Mouse (Mus musculus) heart, adult 2 months (tissue): ENCODE results near the gene Ssbp1. TPM values are rescaled to one million over a fixed set of nuclear protein-coding genes. Genes with fewer than 3 reads are reported as not detected.

Source experiments
- DNase-seq, 2 experiments: peaks; one replicate each; pipeline ENCODE4 v3.0.0; 2021
- H3K27ac ChIP-seq: fragments of 200-600 bp; 2 replicates; pipeline ENCODE4 v1.8.1; 2022
- H3K27me3 ChIP-seq: fragments of 200-500 bp; 2 replicates; pipeline ENCODE4 v1.6.1; 2012; ENCODE audit warnings: mild to moderate bottlenecking, low read length, inconsistent platforms, mixed read lengths; ENCODE audit not compliant: control insufficient read depth, insufficient read depth
- H3K36me3 ChIP-seq: fragments of 200-500 bp; 2 replicates; pipeline ENCODE4 v1.6.1; 2012; ENCODE audit warnings: low read length, inconsistent platforms; ENCODE audit not compliant: control insufficient read depth, insufficient read depth
- H3K4me1 ChIP-seq: fragments of 200-500 bp; 2 replicates; pipeline ENCODE4 v1.6.1; 2011; ENCODE audit warnings: low read length; ENCODE audit not compliant: control insufficient read depth, insufficient read depth
- H3K4me3 ChIP-seq: fragments of 200-600 bp; 2 replicates; pipeline ENCODE4 v1.8.1; 2022
- H3K79me2 ChIP-seq: fragments of 200-500 bp; replicated peaks from 2 replicates; pipeline ENCODE4 v1.6.1; 2012; ENCODE audit warnings: mild to moderate bottlenecking, inconsistent platforms, low read length, moderate library complexity, mixed read lengths; ENCODE audit not compliant: control insufficient read depth, insufficient read depth
- H3K9ac ChIP-seq: fragments of 200-500 bp; 2 replicates; pipeline ENCODE4 v1.6.1; 2012; ENCODE audit warnings: low read depth, mild to moderate bottlenecking, control low read depth, inconsistent platforms, low read length, mixed read lengths
- CTCF ChIP-seq: fragments of 200-600 bp; IDR thresholded peaks from 2 replicates; pipeline ENCODE4 v1.8.1; 2022; ENCODE audit warnings: antibody characterized with exemption, mild to moderate bottlenecking, moderate library complexity
- EP300 ChIP-seq: fragments of 200-500 bp; IDR thresholded peaks from 2 replicates; pipeline ENCODE4 v1.6.1; 2011; ENCODE audit warnings: low read depth, low read length, control low read depth; ENCODE audit not compliant: insufficient read depth
- POLR2A ChIP-seq: fragments of 200-500 bp; IDR thresholded peaks from 2 replicates; pipeline ENCODE4 v1.6.1; 2011; ENCODE audit warnings: mild to moderate bottlenecking, low read depth, low read length, control low read depth; ENCODE audit not compliant: insufficient read depth
- WGBS: fragments of 180-500 bp; shearing (Covaris S2); methylation state at CpG from one replicate; pipeline ENCODE4 v1.1.7; 2018; 5-methylcytosine and 5-hydroxymethylcytosine counted together
- intact Hi-C: fragments of 180-260 bp; cut with DNase I; formaldehyde crosslinking; loops from one replicate; pipeline ENCODE4 v1.15.1; 2025
- long read RNA-seq: library from polyadenylated mRNA; stranded (forward); transcript quantifications from one replicate; pipeline ENCODE4 v2.0.0, GENCODE M21; 2021
- polyA plus RNA-seq: library from polyadenylated mRNA; depleted of rRNA; stranded (reverse); fragments of >200 nt; gene quantifications from 2 replicates; pipeline ENCODE4 v1.2.3, GENCODE M21; 2012; rRNA removed
- total RNA-seq, 2 experiments: library from RNA; stranded (reverse); gene quantifications; 2 replicates each; pipeline ENCODE4 v1.2.3; 2021

Ssbp1 gene
- total RNA-seq: 10 to 100 TPM; 32.0 to 36.5 TPM
- 12.7 and 18.3 TPM in 2 replicates for polyA plus RNA-seq
- long read RNA-seq, full-length matches to known transcripts: 66 of 281 reads
- long read RNA-seq, partial matches to known transcripts: 211 of 281 reads
- long read RNA-seq, other reads (novel, unspliced or antisense): 4 of 281 reads

- H3K9ac ChIP-seq: peak within 1 kb of the TSS; percentile 95
- peak within 1 kb of the TSS; percentile 91 for H3K27ac ChIP-seq
- H3K4me3 ChIP-seq: peak within 1 kb of the TSS; percentile 74
- 1% methylated on average over 54 of the region's 54 CpGs for WGBS
- H3K27me3 ChIP-seq: no peaks in the 10 kb centered on the region
- peak; percentile 91 to 93 for DNase-seq
- peaks cover 4% of the 10 kb centered on the region; the same call in 1 of the 2 replicates for H3K4me1 ChIP-seq
- peak; percentile 24; the same call in 1 of the 2 replicates for TF ChIP-seq CTCF
- TF ChIP-seq EP300: peak; percentile 92
- peak; percentile 93 for TF ChIP-seq POLR2A
- intact Hi-C loops: loop anchor here (1.0 to 2.0 kb wide), 2 partner anchors 36 to 146 kb away; partner anchors contain the start of gene Agk
- H3K36me3 ChIP-seq: peaks cover 19% of the 10 kb centered on the region
- H3K79me2 ChIP-seq: no peaks in the 10 kb centered on the region
These were observed at the start of gene Ssbp1 for GRCm38 (mm10) chr6:40470916-40471719. TSS of gene Ssbp1 (plus strand) at chr6:40471352.

GRCm38 (mm10) chr6:40423013-40423412, 48.1 kb upstream of the Ssbp1 start:
- Histone ChIP-seq H3K27ac (no peak overlapping the region), H3K4me1 (no peaks in the 10 kb centered on the region), H3K4me3 (no peak overlapping the region), H3K9ac (no peak overlapping the region), H3K36me3 (no peaks in the 10 kb centered on the region), H3K79me2 (no peaks in the 10 kb centered on the region), H3K27me3 (no peaks in the 10 kb centered on the region)
- TF ChIP-seq POLR2A (no peak), EP300 (no peak), CTCF (no peak)
- WGBS: 84% methylated on average over 1 of the region's 1 CpGs
- no peak for DNase-seq
- intact Hi-C loops: no loop called here

GRCm38 (mm10) chr6:40423774-40424173, 47.4 kb upstream of the Ssbp1 start:
- no peaks in the 10 kb centered on the region for H3K36me3 ChIP-seq
- H3K27me3 ChIP-seq: no peaks in the 10 kb centered on the region
- intact Hi-C loops: no loop called here
- H3K9ac ChIP-seq: no peak overlapping the region
- WGBS: 59% methylated on average over 1 of the region's 1 CpGs
- H3K79me2 ChIP-seq: no peaks in the 10 kb centered on the region; the same call in 1 of the 2 replicates
- TF ChIP-seq CTCF: peak; percentile 77
- no peak for TF ChIP-seq EP300
- peak in 1 of 2 experiments; percentile 33 for DNase-seq
- no peaks in the 10 kb centered on the region for H3K4me1 ChIP-seq
- H3K4me3 ChIP-seq: no peak overlapping the region
- H3K27ac ChIP-seq: no peak overlapping the region

- Histone ChIP-seq H3K27ac (no peak overlapping the region), H3K4me1 (no peaks in the 10 kb centered on the region), H3K4me3 (no peak overlapping the region), H3K79me2 (no peaks in the 10 kb centered on the region; the same call in 1 of the 2 replicates), H3K27me3 (no peaks in the 10 kb centered on the region), H3K36me3 (no peaks in the 10 kb centered on the region), H3K9ac (no peak overlapping the region)
- no peak for DNase-seq
- TF ChIP-seq POLR2A (no peak), EP300 (no peak), CTCF (no peak)
- intact Hi-C loops: no loop called here
- 84% methylated on average over 7 of the region's 7 CpGs for WGBS
These were observed 43.7 kb upstream of the Ssbp1 start for GRCm38 (mm10) chr6:40427441-40427840.

DNA sequence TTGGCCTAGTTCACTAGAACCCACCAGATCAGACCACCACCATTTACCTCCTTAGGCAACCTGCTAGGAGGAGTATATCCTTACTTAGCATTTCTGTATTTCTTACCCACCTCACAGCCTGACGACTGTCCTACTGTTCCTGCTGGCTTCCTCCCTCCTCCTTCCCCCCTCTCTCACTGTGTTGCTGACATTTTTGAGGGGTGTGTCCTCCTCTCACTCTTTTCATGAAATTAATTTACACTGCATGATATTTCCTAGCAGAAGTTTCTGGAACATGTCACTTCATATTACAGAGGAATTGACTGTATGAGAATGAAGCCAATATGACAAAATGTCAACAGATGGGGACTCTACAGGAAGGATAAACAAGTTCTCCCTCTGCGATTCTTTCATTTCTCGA, 42.5 kb upstream of the Ssbp1 start:
- intact Hi-C loops: no loop called here
- Histone ChIP-seq H3K27me3 (no peaks in the 10 kb centered on the region), H3K4me1 (no peaks in the 10 kb centered on the region), H3K27ac (no peak overlapping the region), H3K9ac (no peak overlapping the region), H3K4me3 (no peak overlapping the region), H3K79me2 (no peaks in the 10 kb centered on the region; the same call in 1 of the 2 replicates), H3K36me3 (no peaks in the 10 kb centered on the region)
- no peak for DNase-seq
- TF ChIP-seq POLR2A (no peak), CTCF (no peak), EP300 (no peak)
- 64% methylated on average over 3 of the region's 3 CpGs for WGBS

GRCm38 (mm10) chr6:40429521-40429931, 41.6 kb upstream of the Ssbp1 start:
- TF ChIP-seq POLR2A (no peak), CTCF (no peak), EP300 (no peak)
- Histone ChIP-seq H3K36me3 (no peaks in the 10 kb centered on the region), H3K79me2 (no peaks in the 10 kb centered on the region; the same call in 1 of the 2 replicates), H3K4me1 (no peaks in the 10 kb centered on the region), H3K27me3 (no peaks in the 10 kb centered on the region), H3K27ac (no peak overlapping the region), H3K9ac (no peak overlapping the region), H3K4me3 (no peak overlapping the region)
- DNase-seq: no peak
- intact Hi-C loops: no loop called here
- 63% methylated on average over 4 of the region's 4 CpGs for WGBS
